Comparison of ENCODE assay signal across 23 mouse cellular contexts in genomic region chr2:172500752-172501316, GRCm38 (mm10). TPM values are rescaled to one million over a fixed set of nuclear protein-coding genes. Genes with fewer than 3 reads are reported as not detected.
DNase-seq lines count a peak whose midpoint lies in the region; ATAC-seq and TF ChIP-seq lines count a peak whose summit lies in the region.
"Had no signal": no experiment of that assay in that cellular context is flagged by ENCODE, and none has a peak within 500 bp of the region (broad histone marks: within the 10 kb centered on the region; RNA-seq: fewer than 3 reads in every experiment).

No protein-coding gene starts in this region.

- H3K36me3 ChIP-seq in lung, embryonic 14.5 days (ENCODE audit: insufficient read depth): no peaks in the 10 kb centered on the region
- H3K36me3 ChIP-seq in embryonic facial prominence, embryonic 10.5 days (replicated peaks): no peaks in the 10 kb centered on the region
- H3K36me3 ChIP-seq in liver, embryonic 15.5 days (replicated peaks): no peaks in the 10 kb centered on the region
- H3K36me3 ChIP-seq in forebrain, embryonic 10.5 days (replicated peaks): no peaks in the 10 kb centered on the region
- H3K36me3 ChIP-seq: embryonic facial prominence, embryonic 15.5 days; forebrain, embryonic 15.5 days; heart, embryonic 10.5 days; limb, embryonic 12.5 days; lung, embryonic 15.5 days had no signal

- WGBS in lung, embryonic 14.5 days: 13% methylated on average over 7 of the region's 7 CpGs
- 51% methylated on average over 7 of the region's 7 CpGs for WGBS in embryonic facial prominence, embryonic 10.5 days
- 18% methylated on average over 7 of the region's 7 CpGs for WGBS in liver, embryonic 15.5 days (ENCODE audit: insufficient replicate concordance)
- 52% methylated on average over 7 of the region's 7 CpGs for WGBS in forebrain, embryonic 10.5 days

- TF ChIP-seq CTCF in lung, embryonic 14.5 days (IDR thresholded peaks at IDR 0.05; ENCODE audit: low read depth): no peak

- no peak overlapping the region for H3K4me3 ChIP-seq in lung, embryonic 14.5 days (ENCODE audit: low read depth, low read length)
- no peak overlapping the region for H3K4me3 ChIP-seq in embryonic facial prominence, embryonic 10.5 days
- H3K4me3 ChIP-seq in liver, embryonic 15.5 days (replicated peaks): no peak overlapping the region
- no peak overlapping the region for H3K4me3 ChIP-seq in forebrain, embryonic 10.5 days
- H3K4me3 ChIP-seq: embryonic facial prominence, embryonic 15.5 days; forebrain, embryonic 15.5 days; heart, embryonic 10.5 days; limb, embryonic 12.5 days; lung, embryonic 15.5 days had no signal

- 0 out of 2 replicates have a peak, but pooled peaks have one; percentile 28 for ATAC-seq in lung, embryonic 14.5 days (ENCODE audit: insufficient read depth)
- peak; percentile 68 for ATAC-seq in liver, embryonic 15.5 days (ENCODE audit: insufficient read depth)

- DNase-seq in lung, embryonic 14.5 days: no peak
- DNase-seq in lung, adult 18-20 months: no peak
- no peak for DNase-seq in embryonic facial prominence, embryonic 10.5 days (ENCODE audit: low spot score)
- no peak for DNase-seq in ovary, postnatal 14 days (ENCODE audit: low spot score)
- no peak for DNase-seq in adrenal gland, adult 2 months
- DNase-seq in forebrain, embryonic 10.5 days (ENCODE audit: extremely low spot score, low spot score): no peak

- H3K9ac ChIP-seq in lung, embryonic 14.5 days: no peak overlapping the region
- no peak overlapping the region for H3K9ac ChIP-seq in liver, embryonic 15.5 days
- H3K9ac ChIP-seq: embryonic facial prominence, embryonic 15.5 days; forebrain, embryonic 15.5 days; hindbrain, embryonic 14.5 days; limb, embryonic 12.5 days; lung, embryonic 15.5 days had no signal

- H3K4me2 ChIP-seq in lung, embryonic 14.5 days: no peak overlapping the region
- H3K4me2 ChIP-seq in liver, embryonic 15.5 days: no peak overlapping the region
- H3K4me2 ChIP-seq: embryonic facial prominence, embryonic 15.5 days; forebrain, embryonic 15.5 days; hindbrain, embryonic 14.5 days; limb, embryonic 12.5 days; lung, embryonic 15.5 days had no signal

- H3K27me3 ChIP-seq in lung, embryonic 14.5 days (ENCODE audit: insufficient read depth, low read length): no peaks in the 10 kb centered on the region
- H3K27me3 ChIP-seq in embryonic facial prominence, embryonic 10.5 days (replicated peaks; ENCODE audit: low read depth, poor library complexity, severe bottlenecking): no peaks in the 10 kb centered on the region
- no peaks in the 10 kb centered on the region for H3K27me3 ChIP-seq in liver, embryonic 15.5 days
- no peaks in the 10 kb centered on the region for H3K27me3 ChIP-seq in forebrain, embryonic 10.5 days (ENCODE audit: poor library complexity, severe bottlenecking)
- H3K27me3 ChIP-seq: embryonic facial prominence, embryonic 15.5 days; forebrain, embryonic 15.5 days; limb, embryonic 12.5 days; lung, embryonic 15.5 days had no signal

- H3K9me3 ChIP-seq in lung, embryonic 14.5 days (ENCODE audit: low read depth, low read length): no peaks in the 10 kb centered on the region
- no peaks in the 10 kb centered on the region for H3K9me3 ChIP-seq in embryonic facial prominence, embryonic 10.5 days
- H3K9me3 ChIP-seq in liver, embryonic 15.5 days (replicated peaks): no peaks in the 10 kb centered on the region
- H3K9me3 ChIP-seq in forebrain, embryonic 10.5 days: no peaks in the 10 kb centered on the region
- H3K9me3 ChIP-seq: embryonic facial prominence, embryonic 15.5 days; forebrain, embryonic 15.5 days; heart, embryonic 10.5 days; limb, embryonic 12.5 days; lung, embryonic 15.5 days had no signal

- no peaks in the 10 kb centered on the region for H3K4me1 ChIP-seq in lung, embryonic 14.5 days (ENCODE audit: insufficient read depth)
- peaks cover 21% of the 10 kb centered on the region for H3K4me1 ChIP-seq in embryonic facial prominence, embryonic 10.5 days
- peaks cover 8% of the 10 kb centered on the region for H3K4me1 ChIP-seq in liver, embryonic 15.5 days (replicated peaks)
- peaks cover 11% of the 10 kb centered on the region; the same call in 1 of the 2 replicates for H3K4me1 ChIP-seq in forebrain, embryonic 10.5 days
- H3K4me1 ChIP-seq: embryonic facial prominence, embryonic 15.5 days; forebrain, embryonic 15.5 days had no signal

- H3K27ac ChIP-seq in lung, embryonic 14.5 days (ENCODE audit: low read depth): no peak overlapping the region
- H3K27ac ChIP-seq in embryonic facial prominence, embryonic 10.5 days (replicated peaks): peak overlapping the region; percentile 24; the same call in 1 of the 2 replicates
- H3K27ac ChIP-seq in liver, embryonic 15.5 days (replicated peaks): no peak overlapping the region
- H3K27ac ChIP-seq in forebrain, embryonic 10.5 days: no peak overlapping the region
- H3K27ac ChIP-seq: embryonic facial prominence, embryonic 15.5 days; forebrain, embryonic 15.5 days; heart, embryonic 10.5 days; hindbrain, embryonic 14.5 days; kidney, postnatal 0 days; limb, embryonic 12.5 days; lung, embryonic 15.5 days had no signal

RNA-seq across cellular contexts. Expression of gene Fam209, which starts 28.5 kb away (rescaled TPM):
- polyA plus RNA-seq in lung, embryonic 14.5 days (2014; fragmentation: Nextera tagmentation; extraction: Ambion mirVana): 0.28 TPM in 1 of 2 replicates, not detected in the other
- 0.30 and 0.38 TPM in 2 replicates for polyA plus RNA-seq in embryonic facial prominence, embryonic 10.5 days (2016; fragmentation: Nextera tagmentation; extraction: Ambion mirVana)
- not detected in 2 replicates for polyA plus RNA-seq in liver, embryonic 15.5 days (2015; fragmentation: Nextera tagmentation; extraction: Ambion mirVana)
- total RNA-seq in adrenal gland, adult 2 months (2021): not detected
- polyA plus RNA-seq in adrenal gland, adult 2 months (2012; rRNA removed): 0.17 and 0.31 TPM in 2 replicates
- polyA plus RNA-seq in forebrain, embryonic 10.5 days (2016; fragmentation: Nextera tagmentation; extraction: Ambion mirVana): 0.50 and 0.55 TPM in 2 replicates
- total RNA-seq: adrenal gland, adult 18-20 months; left cerebral cortex, postnatal 14 days; midbrain, postnatal 0 days had no signal
- polyA plus RNA-seq: heart, embryonic 10.5 days; kidney, postnatal 0 days; limb, embryonic 12.5 days; neural tube, embryonic 14.5 days had no signal

RNA-seq across cellular contexts. Expression of gene Gcnt7, which starts 42.4 kb away (rescaled TPM):
- polyA plus RNA-seq in lung, embryonic 14.5 days (2014; fragmentation: Nextera tagmentation; extraction: Ambion mirVana): 1.2 and 1.5 TPM in 2 replicates
- polyA plus RNA-seq in embryonic facial prominence, embryonic 10.5 days (2016; fragmentation: Nextera tagmentation; extraction: Ambion mirVana): 1.6 and 2.2 TPM in 2 replicates
- polyA plus RNA-seq in liver, embryonic 15.5 days (2015; fragmentation: Nextera tagmentation; extraction: Ambion mirVana): 0.61 and 0.63 TPM in 2 replicates
- total RNA-seq in adrenal gland, adult 2 months (2021): not detected
- not detected in 2 replicates for polyA plus RNA-seq in adrenal gland, adult 2 months (2012; rRNA removed)
- 1.6 and 2.6 TPM in 2 replicates for polyA plus RNA-seq in forebrain, embryonic 10.5 days (2016; fragmentation: Nextera tagmentation; extraction: Ambion mirVana)
- total RNA-seq: adrenal gland, adult 18-20 months; adrenal gland, postnatal 4 days; gastrocnemius, adult 8-10 months; heart, postnatal 4 days; left cerebral cortex, postnatal 14 days; midbrain, postnatal 0 days had no signal
- polyA plus RNA-seq: gonadal fat pad, adult 2 months had no signal

RNA-seq across cellular contexts. Expression of gene Tfap2c, which starts 48.6 kb away (rescaled TPM):
- 0.14 and 0.15 TPM in 2 replicates for polyA plus RNA-seq in lung, embryonic 14.5 days (2014; fragmentation: Nextera tagmentation; extraction: Ambion mirVana)
- polyA plus RNA-seq in embryonic facial prominence, embryonic 10.5 days (2016; fragmentation: Nextera tagmentation; extraction: Ambion mirVana): 13.7 and 15.4 TPM in 2 replicates
- polyA plus RNA-seq in liver, embryonic 15.5 days (2015; fragmentation: Nextera tagmentation; extraction: Ambion mirVana): not detected in 2 replicates
- total RNA-seq in adrenal gland, adult 2 months (2021): not detected
- polyA plus RNA-seq in adrenal gland, adult 2 months (2012; rRNA removed): not detected in 2 replicates
- polyA plus RNA-seq in forebrain, embryonic 10.5 days (2016; fragmentation: Nextera tagmentation; extraction: Ambion mirVana): 38.2 and 43.2 TPM in 2 replicates
- total RNA-seq: adrenal gland, adult 18-20 months; gastrocnemius, adult 8-10 months; heart, postnatal 4 days; midbrain, postnatal 0 days had no signal
- polyA plus RNA-seq: inflammation-experienced regulatory T-cells, adult 6 months; midbrain, postnatal 0 days had no signal

Comparison
In these comparisons a context has a peak if more than half of its experiments do, and no peak if none do; other contexts are left out.
1. RNA of gene Tfap2c, which starts 48.6 kb away (polyA plus RNA-seq): 38.2 to 43.2 TPM in forebrain, embryonic 10.5 days and 13.7 to 15.4 TPM in embryonic facial prominence, embryonic 10.5 days; 0.14 to 0.15 TPM in lung, embryonic 14.5 days, not detected in liver, embryonic 15.5 days and not detected in adrenal gland, adult 2 months; every median in the first group is over 10 times any median in the second.